Mouse (Mus musculus) CH12.LX (cell line): Measurements from ENCODE around the gene Wwc2. TPM values are rescaled to one million over a fixed set of nuclear protein-coding genes. Genes with fewer than 3 reads are reported as not detected.

Experiments
- DNase-seq: peaks from one replicate; pipeline ENCODE4 v3.0.0-alpha.2; 2013; ENCODE audit errors: extremely low read depth
- H3K27ac ChIP-seq: 2 replicates; pipeline ENCODE4 v1.5.1; 2012; ENCODE audit warnings: low read depth, mild to moderate bottlenecking, control low read depth, moderate library complexity; ENCODE audit not compliant: insufficient read depth
- H3K27me3 ChIP-seq: replicated peaks from 2 replicates; pipeline ENCODE3; 2012; ENCODE audit warnings: inconsistent platforms
- H3K36me3 ChIP-seq, 2 experiments: replicated peaks in 1 of 2; 2 replicates each; pipeline versions ENCODE3 to v1.6.1; 2012; ENCODE audit warnings: inconsistent platforms in 1 of 2, low read length in 1 of 2, mild to moderate bottlenecking in 1 of 2, mixed read lengths in 1 of 2, moderate library complexity in 1 of 2; ENCODE audit not compliant: control insufficient read depth in 1 of 2, insufficient read depth in 1 of 2
- H3K4me1 ChIP-seq, 2 experiments: 2 replicates each; pipeline ENCODE4 v1.6.1; 2012; ENCODE audit warnings: inconsistent platforms in 1 of 2, moderate library complexity in 1 of 2; ENCODE audit not compliant: insufficient read depth in 2 of 2, control insufficient read depth in 1 of 2
- H3K4me2 ChIP-seq: 2 replicates; pipeline ENCODE4 v1.6.1; 2012; ENCODE audit warnings: low read depth, mild to moderate bottlenecking, control low read depth; ENCODE audit not compliant: poor library complexity, insufficient read depth, severe bottlenecking
- H3K4me3 ChIP-seq, 3 experiments: fragments of 150-350 bp in 1 of 3; sonication (generic) in 1 of 3; replicated peaks in 1 of 3; 2 replicates each; pipeline versions ENCODE3 to v1.5.1; 2011 to 2012; ENCODE audit warnings: low read depth in 2 of 3, low read length in 2 of 3, mild to moderate bottlenecking in 2 of 3, moderate library complexity in 2 of 3, control low read depth in 1 of 3, improper control_type of control experiment in 1 of 3, inconsistent platforms in 1 of 3, mixed read lengths in 1 of 3; ENCODE audit not compliant: poor library complexity in 1 of 3
- H3K79me2 ChIP-seq: replicated peaks from 2 replicates; pipeline ENCODE4 v1.6.1; 2012; ENCODE audit warnings: mild to moderate bottlenecking, moderate library complexity; ENCODE audit not compliant: control insufficient read depth, poor library complexity, insufficient read depth, severe bottlenecking; ENCODE audit errors: extremely low read depth
- H3K9ac ChIP-seq: 2 replicates; pipeline ENCODE4 v1.6.1; 2012; ENCODE audit warnings: low read depth, mild to moderate bottlenecking, control low read depth, moderate library complexity; ENCODE audit not compliant: insufficient read depth
- H3K9me3 ChIP-seq: replicated peaks from 2 replicates; pipeline ENCODE3; 2012; ENCODE audit warnings: low read length, inconsistent platforms, mixed read lengths
- CHD1 ChIP-seq: IDR thresholded peaks from 2 replicates; pipeline ENCODE4 v1.6.1; 2012; ENCODE audit warnings: low read depth, low read length, improper control_type of control experiment, inconsistent platforms
- CHD2 ChIP-seq: IDR thresholded peaks from 2 replicates; pipeline ENCODE4 v1.6.1; 2011; ENCODE audit warnings: low read length, improper control_type of control experiment
- CTCF ChIP-seq, 2 experiments: IDR thresholded peaks in 1 of 2; conservative IDR thresholded peaks in 1 of 2; 2 replicates each; pipeline ENCODE4 v1.5.1; 2011 to 2012; ENCODE audit warnings: low read depth in 2 of 2, low read length in 2 of 2, improper control_type of control experiment in 1 of 2, inconsistent platforms in 1 of 2, mild to moderate bottlenecking in 1 of 2, moderate library complexity in 1 of 2
- ELF1 ChIP-seq: IDR thresholded peaks from 2 replicates; pipeline ENCODE4 v1.6.1; 2014; ENCODE audit warnings: low read depth, mild to moderate bottlenecking, inconsistent platforms, low read length, improper control_type of control experiment
- EP300 ChIP-seq: IDR thresholded peaks from 2 replicates; pipeline ENCODE4 v1.6.1; 2011; ENCODE audit warnings: low read length, improper control_type of control experiment
- GABPA ChIP-seq: IDR thresholded peaks from 2 replicates; pipeline ENCODE4 v1.6.1; 2012; ENCODE audit warnings: low read depth, low read length, improper control_type of control experiment, inconsistent platforms; ENCODE audit not compliant: insufficient replicate concordance
- HCFC1 ChIP-seq: IDR thresholded peaks from 2 replicates; pipeline ENCODE4 v1.6.1; 2012; ENCODE audit warnings: low read depth, mild to moderate bottlenecking, inconsistent platforms, low read length, improper control_type of control experiment
- JUN ChIP-seq: IDR thresholded peaks from 2 replicates; pipeline ENCODE4 v1.6.1; 2011; ENCODE audit warnings: low read depth, mild to moderate bottlenecking, low read length, improper control_type of control experiment, moderate library complexity; ENCODE audit not compliant: insufficient read depth
- MAFK ChIP-seq: IDR thresholded peaks from 2 replicates; pipeline ENCODE4 v1.6.1; 2011; ENCODE audit warnings: low read length, improper control_type of control experiment; ENCODE audit not compliant: insufficient replicate concordance
- MAX ChIP-seq: IDR thresholded peaks from 2 replicates; pipeline ENCODE4 v1.6.1; 2011; ENCODE audit warnings: low read length, improper control_type of control experiment
- MAZ ChIP-seq: IDR thresholded peaks from 2 replicates; pipeline ENCODE4 v1.6.1; 2012; ENCODE audit warnings: low read depth, mild to moderate bottlenecking, inconsistent platforms, low read length, improper control_type of control experiment, moderate library complexity
- MXI1 ChIP-seq: IDR thresholded peaks from 2 replicates; pipeline ENCODE4 v1.6.1; 2011; ENCODE audit warnings: mild to moderate bottlenecking, low read depth, low read length, improper control_type of control experiment
- NRF1 ChIP-seq: IDR thresholded peaks from 2 replicates; pipeline ENCODE4 v1.6.1; 2014; ENCODE audit warnings: low read depth, mild to moderate bottlenecking, inconsistent platforms, low read length, improper control_type of control experiment, moderate library complexity
- PAX5 ChIP-seq: IDR thresholded peaks from 2 replicates; pipeline ENCODE4 v1.6.1; 2012; ENCODE audit warnings: low read length, inconsistent platforms, mixed read lengths
- POLR2AphosphoS2 ChIP-seq: IDR thresholded peaks from 2 replicates; pipeline ENCODE4 v1.6.1; 2011; ENCODE audit warnings: low read depth, low read length, improper control_type of control experiment
- RAD21 ChIP-seq: IDR thresholded peaks from 2 replicates; pipeline ENCODE4 v1.6.1; 2011; ENCODE audit warnings: low read depth, mild to moderate bottlenecking, low read length, improper control_type of control experiment, moderate library complexity
- SIN3A ChIP-seq: IDR thresholded peaks from 2 replicates; pipeline ENCODE4 v1.6.1; 2012; ENCODE audit warnings: low read length, improper control_type of control experiment, inconsistent platforms
- SMC3 ChIP-seq: IDR thresholded peaks from 2 replicates; pipeline ENCODE4 v1.6.1; 2011; ENCODE audit warnings: low read depth, low read length, improper control_type of control experiment
- TCF12 ChIP-seq: IDR thresholded peaks from 2 replicates; pipeline ENCODE4 v1.6.1; 2014; ENCODE audit warnings: low read depth, mild to moderate bottlenecking, inconsistent platforms, low read length, improper control_type of control experiment
- USF2 ChIP-seq: conservative IDR thresholded peaks from 2 replicates; pipeline ENCODE4 v1.6.1; 2011; ENCODE audit warnings: low read depth, low read length, improper control_type of control experiment
- ZKSCAN1 ChIP-seq: IDR thresholded peaks from 2 replicates; pipeline ENCODE4 v1.6.1; 2012; ENCODE audit warnings: low read depth, inconsistent platforms, low read length, improper control_type of control experiment, borderline replicate concordance
- ZNF384 ChIP-seq: IDR thresholded peaks from 2 replicates; pipeline ENCODE4 v1.6.1; 2012; ENCODE audit warnings: low read depth, low read length, improper control_type of control experiment, inconsistent platforms
- dilution Hi-C: fragments of 300-500 bp; cut with MboI; formaldehyde crosslinking; loops from 2 replicates; pipeline ENCODE4 v1.14.3; 2020; ENCODE audit warnings: low sequenced_read_pairs; ENCODE audit not compliant: extremely low pct_unique_long_range_greater_than_20kb, extremely low pct_ligation_motif_present
- in situ Hi-C: fragments of 300-500 bp; cut with MboI; formaldehyde crosslinking; loops from 3 replicates; pipeline ENCODE4 v1.14.3; 2019; ENCODE audit warnings: low sequenced_read_pairs, low pct_ligation_motif_present, low pct_unique_long_range_greater_than_20kb, mixed read lengths
- polyA plus RNA-seq: library from polyadenylated mRNA; unstranded; fragments of >175 nt; gene quantifications from 2 replicates; pipeline ENCODE4 v1.2.1, GENCODE M21; 2012; ENCODE audit warnings: low read depth; ENCODE audit not compliant: insufficient read length
- total RNA-seq, 2 experiments: library from RNA; depleted of rRNA; stranded (reverse); fragments of 300-350 nt in 1 of 2; fragments of >200 nt in 1 of 2; gene quantifications; 2 replicates each; pipeline ENCODE4 v1.2.3; 2012 to 2014

Wwc2 gene
- total and polyA plus RNA-seq, 3 experiments = 0.04 to 1.1 (median 0.32) TPM

DNA sequence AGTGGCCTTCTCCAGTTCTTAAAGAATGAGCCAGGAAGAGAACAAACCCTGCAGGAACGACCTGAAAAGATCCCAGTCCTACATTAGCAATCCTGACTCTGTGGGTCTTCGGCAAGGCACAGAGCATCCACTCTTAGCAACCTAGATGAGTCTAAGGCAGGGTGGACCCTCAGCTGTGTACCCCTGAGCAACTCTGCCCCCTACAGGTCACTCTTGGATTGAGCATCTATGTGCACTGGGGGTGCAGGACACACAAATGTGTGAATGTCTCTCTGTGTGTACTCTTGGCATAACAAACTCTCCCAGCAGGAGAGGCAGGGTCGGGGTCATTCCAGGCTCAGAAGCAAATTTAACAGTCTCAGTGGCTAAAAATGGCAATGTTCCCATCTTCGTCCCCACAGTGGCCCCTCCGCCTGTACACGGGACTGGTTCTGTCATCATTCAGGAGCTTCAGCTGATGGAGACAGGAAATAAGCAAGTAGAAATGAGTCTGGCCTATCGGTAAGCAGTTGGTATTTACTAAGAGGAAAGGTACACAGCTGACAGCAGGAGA, 39.3 kb downstream of the Wwc2 start:
- TF ChIP-seq SMC3 (peak; percentile 24), HCFC1 (no peak), RAD21 (peak; percentile 43), CHD1 (no peak), CTCF (conservative IDR thresholded peaks at IDR 0.05 in 1 of 2, IDR thresholded peaks at IDR 0.05 in 1 of 2; ENCODE audit: low read depth in 2 of 2, low read length in 2 of 2) (peak; percentile 44 to 48), POLR2AphosphoS2 (no peak)
- peaks cover 0 to 14% of the 10 kb centered on the region in 2 experiments; a peak in 1 of 4 replicates for H3K4me1 ChIP-seq
- no peak overlapping the region for H3K4me2 ChIP-seq
- H3K27ac ChIP-seq = no peak overlapping the region
- in situ Hi-C loops = no loop called here
- dilution Hi-C loops = no loop called here
- no peaks in the 10 kb centered on the region for H3K9me3 ChIP-seq
- no peak overlapping the region for H3K4me3 ChIP-seq
- H3K27me3 ChIP-seq = no peaks in the 10 kb centered on the region
- H3K79me2 ChIP-seq = no peaks in the 10 kb centered on the region
- no peaks in the 10 kb centered on the region for H3K36me3 ChIP-seq
- DNase-seq = peak; percentile 37
- no peak overlapping the region for H3K9ac ChIP-seq

GRCm38 (mm10) chr8:47948836-47949235, 41.9 kb downstream of the Wwc2 start:
- Histone ChIP-seq H3K79me2 (no peaks in the 10 kb centered on the region), H3K4me3 (no peak overlapping the region), H3K9me3 (no peaks in the 10 kb centered on the region), H3K4me1 (peaks cover 0 to 19% of the 10 kb centered on the region in 2 experiments; a peak in 1 of 4 replicates), H3K4me2 (no peak overlapping the region), H3K27me3 (no peaks in the 10 kb centered on the region), H3K9ac (no peak overlapping the region), H3K27ac (no peak overlapping the region), H3K36me3 (peaks cover 0 to 2% of the 10 kb centered on the region in 2 experiments)
- dilution Hi-C loops (no loop called here), in situ Hi-C loops (no loop called here)
- no peak for DNase-seq
- TF ChIP-seq ZKSCAN1 = no peak
- no peak for TF ChIP-seq ZNF384
- no peak for TF ChIP-seq EP300

DNA sequence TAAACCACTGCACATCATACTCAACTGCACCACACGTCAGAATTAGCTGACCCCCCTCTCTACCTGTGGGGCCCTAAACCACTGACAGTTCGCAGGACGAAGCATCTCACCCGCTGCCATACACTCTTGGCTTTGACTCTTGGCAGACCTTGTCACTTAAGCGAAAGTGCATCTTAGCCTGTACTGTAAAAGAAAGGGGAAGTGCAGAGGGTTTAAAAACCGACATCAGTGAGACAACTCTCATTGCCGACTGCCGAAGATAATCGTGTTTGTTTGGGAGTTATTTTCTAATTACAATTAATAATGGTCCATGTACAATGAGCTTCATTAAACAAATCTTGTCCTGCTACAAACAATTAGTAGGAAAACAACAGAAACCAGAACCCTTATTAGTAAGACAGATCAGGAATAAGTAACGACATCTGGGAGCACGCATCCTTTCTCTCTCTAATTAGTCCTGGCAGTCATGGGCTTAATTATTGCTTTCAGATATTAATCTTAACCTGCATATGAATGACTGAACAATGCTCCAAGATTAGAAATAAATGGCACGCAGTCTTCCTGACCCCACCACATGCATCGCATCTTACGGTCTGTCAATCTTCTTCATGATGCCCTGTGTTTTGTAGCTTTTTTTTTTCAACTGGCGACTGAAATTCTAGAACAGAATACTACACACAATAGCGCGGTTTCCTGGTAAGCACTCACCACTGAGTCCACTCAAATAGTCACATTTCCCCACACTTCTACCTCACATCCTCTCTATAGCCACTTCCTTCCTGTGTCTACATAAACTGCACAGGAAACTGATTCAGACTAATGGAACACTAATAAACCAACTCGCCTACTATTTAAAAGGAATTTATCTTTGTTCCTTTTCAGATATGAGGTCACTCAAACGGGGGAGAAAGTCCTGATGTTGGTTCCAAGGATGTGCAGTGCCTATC, 42.8 kb downstream of the Wwc2 start:
- in situ Hi-C loops (no loop called here), dilution Hi-C loops (no loop called here)
- H3K79me2 ChIP-seq = no peaks in the 10 kb centered on the region
- DNase-seq = peak; percentile 11
- peaks cover 0 to 2% of the 10 kb centered on the region in 2 experiments for H3K36me3 ChIP-seq
- H3K4me1 ChIP-seq = peaks cover 0 to 19% of the 10 kb centered on the region in 2 experiments; a peak in 1 of 4 replicates
- H3K27ac ChIP-seq = no peak overlapping the region
- peak overlapping the region in 1 of 3 experiments; percentile 15 for H3K4me3 ChIP-seq
- TF ChIP-seq TCF12 (no peak), ZKSCAN1 (no peak), SIN3A (no peak), MXI1 (no peak), MAZ (no peak), GABPA (no peak), MAFK (no peak), USF2 (no peak), PAX5 (no peak), CHD2 (no peak), MAX (no peak), CHD1 (no peak), JUN (no peak), NRF1 (no peak), ELF1 (no peak), SMC3 (no peak)
- no peak overlapping the region for H3K9ac ChIP-seq
- H3K9me3 ChIP-seq = no peaks in the 10 kb centered on the region
- no peaks in the 10 kb centered on the region for H3K27me3 ChIP-seq
- no peak overlapping the region for H3K4me2 ChIP-seq
